Mouse (Mus musculus) layer of hippocampus, postnatal 25 days (tissue): Measurements from ENCODE around the gene Epb41l5. TPM values are rescaled to one million over a fixed set of nuclear protein-coding genes. Genes with fewer than 3 reads are reported as not detected.

Experiments
- DNase-seq, 2 experiments: peaks; one replicate each; pipeline ENCODE4 v3.0.0; 2022; ENCODE audit warnings: mixed read lengths in 2 of 2, low spot score in 1 of 2; ENCODE audit errors: extremely low spot score in 1 of 2
- total RNA-seq, 2 experiments: library from RNA; stranded (reverse); gene quantifications; 2 replicates each; pipeline ENCODE4 v1.2.3; 2021

Gene Epb41l5
- total RNA-seq, 2 experiments from 2014 or later = 4.9 to 5.5 TPM

GRCm38 (mm10) chr1:119537651-119538050 lies 111.1 kb downstream of the Epb41l5 start:
- DNase-seq = no peak

GRCm38 (mm10) chr1:119536122-119536521 lies 112.7 kb downstream of the Epb41l5 start:
- DNase-seq = no peak

GRCm38 (mm10) chr1:119534341-119534740 lies 114.5 kb downstream of the Epb41l5 start:
- no peak for DNase-seq

- peak in 1 of 2 experiments; percentile 15 for DNase-seq
Observed at GRCm38 (mm10) chr1:119533093-119533805, 115.6 kb downstream of the Epb41l5 start.

- DNase-seq = no peak
Observed at GRCm38 (mm10) chr1:119532165-119532564, 116.6 kb downstream of the Epb41l5 start.

- no peak for DNase-seq
Observed at GRCm38 (mm10) chr1:119530941-119531340, 117.9 kb downstream of the Epb41l5 start.

- DNase-seq = peak; percentile 75 to 83
Observed at GRCm38 (mm10) chr1:119525689-119526591, 122.9 kb downstream of the Epb41l5 start, which contains the start of gene Tmem185b. Gene Tmem185b (plus strand): TSS chr1:119526160.

- DNase-seq = peak; percentile 18 to 40
Observed at GRCm38 (mm10) chr1:119525004-119525444, 123.8 kb downstream of the Epb41l5 start.

GRCm38 (mm10) chr1:119523826-119524225 lies 125.0 kb downstream of the Epb41l5 start:
- DNase-seq = no peak

- no peak for DNase-seq
Observed at GRCm38 (mm10) chr1:119523369-119523768, 125.4 kb downstream of the Epb41l5 start.

- DNase-seq = no peak
Observed at GRCm38 (mm10) chr1:119522726-119523125, 126.1 kb downstream of the Epb41l5 start.

- no peak for DNase-seq
Observed at GRCm38 (mm10) chr1:119521681-119522080, 127.1 kb downstream of the Epb41l5 start.

- DNase-seq = no peak
Observed at GRCm38 (mm10) chr1:119521029-119521428, 127.8 kb downstream of the Epb41l5 start.

GRCm38 (mm10) chr1:119519286-119519685 lies 129.5 kb downstream of the Epb41l5 start:
- DNase-seq = no peak

- no peak for DNase-seq
Observed at GRCm38 (mm10) chr1:119518786-119519185, 130.0 kb downstream of the Epb41l5 start.

- no peak for DNase-seq
Observed at GRCm38 (mm10) chr1:119518060-119518459, 130.7 kb downstream of the Epb41l5 start.

- no peak for DNase-seq
Observed at GRCm38 (mm10) chr1:119510857-119511256, 137.9 kb downstream of the Epb41l5 start.

- no peak for DNase-seq
Observed at GRCm38 (mm10) chr1:119510409-119510808, 138.4 kb downstream of the Epb41l5 start.

- DNase-seq = no peak
Observed at GRCm38 (mm10) chr1:119509474-119509873, 139.3 kb downstream of the Epb41l5 start.

- no peak for DNase-seq
Observed at GRCm38 (mm10) chr1:119508548-119508947, 140.3 kb downstream of the Epb41l5 start.

- no peak for DNase-seq
Observed at GRCm38 (mm10) chr1:119505951-119506350, 142.8 kb downstream of the Epb41l5 start.
